In the genomic region with DNA sequence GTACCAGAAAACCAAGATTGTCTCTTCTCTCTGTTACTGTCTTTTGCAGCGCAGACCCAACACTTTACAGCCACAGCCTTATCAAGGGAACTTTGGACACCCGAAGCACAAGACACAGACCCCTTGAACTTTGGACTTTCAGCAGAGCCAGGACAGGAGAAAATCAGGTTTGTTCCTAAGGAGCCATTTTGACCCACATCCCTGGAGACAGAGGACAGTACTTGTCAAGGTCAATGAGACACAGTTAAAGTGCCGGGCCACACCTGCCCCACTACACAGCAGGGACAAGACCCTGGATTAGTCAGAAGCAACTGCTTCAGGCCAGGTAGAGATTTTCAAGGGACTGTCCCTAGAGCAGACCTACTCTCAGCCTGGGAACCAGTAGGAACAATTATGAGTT, we compare ENCODE assay signal across 14 mouse cellular contexts. TPM values are rescaled to one million over a fixed set of nuclear protein-coding genes. Genes with fewer than 3 reads are reported as not detected.
A peak's percentile ranks its signal among the peaks of the same experiment; 100 is the strongest.
DNase-seq lines count a peak whose midpoint lies in the region; ATAC-seq and TF ChIP-seq lines count a peak whose summit lies in the region.
"Had no signal": no experiment of that assay in that cellular context is flagged by ENCODE, and none has a peak within 500 bp of the region (broad histone marks: within the 10 kb centered on the region; RNA-seq: fewer than 3 reads in every experiment).

No protein-coding gene starts in this region.

- 41% methylated on average over 3 of the region's 3 CpGs for WGBS in kidney, adult 2 months
- WGBS in kidney, embryonic 16.5 days, result 81% methylated on average over 3 of the region's 3 CpGs
- WGBS in liver, embryonic 16.5 days (ENCODE audit: insufficient replicate concordance), result 51% methylated on average over 3 of the region's 3 CpGs

- H3K27ac ChIP-seq in gastrocnemius, adult 2 months, result peak overlapping the region; percentile 76
- peak overlapping the region; percentile 63 for H3K27ac ChIP-seq in kidney, adult 2 months (ENCODE audit: insufficient read depth, low read depth, low read length)
- no peak overlapping the region for H3K27ac ChIP-seq in kidney, embryonic 16.5 days (ENCODE audit: low read length)
- H3K27ac ChIP-seq in liver, embryonic 16.5 days (ENCODE audit: low read length), result no peak overlapping the region
- H3K27ac ChIP-seq: embryonic facial prominence, embryonic 13.5 days; forebrain, embryonic 10.5 days; limb, embryonic 15.5 days had no signal

- DNase-seq in gastrocnemius, adult 2 months, result no peak
- no peak for DNase-seq in gastrocnemius, postnatal 36 days
- DNase-seq in kidney, adult 2 months, result peak; percentile 65
- DNase-seq in ES-CJ7 (ENCODE audit: low read depth, low spot score), result peak; percentile 38
- no peak for DNase-seq in adrenal gland, postnatal 25 days
- no peak for DNase-seq in layer of hippocampus, postnatal 10 days (ENCODE audit: low spot score in 2 of 2)
- DNase-seq: adrenal gland, adult 8-10 months; cerebellum, postnatal 25 days; thymus, adult 18-20 months had no signal

- H3K4me3 ChIP-seq in gastrocnemius, adult 2 months, result peak overlapping the region; percentile 46
- no peak overlapping the region for H3K4me3 ChIP-seq in kidney, adult 2 months (ENCODE audit: insufficient read depth, low read depth, low read length)
- H3K4me3 ChIP-seq in kidney, embryonic 16.5 days (ENCODE audit: low read length), result no peak overlapping the region
- no peak overlapping the region for H3K4me3 ChIP-seq in liver, embryonic 16.5 days (ENCODE audit: low read depth, low read length)
- H3K4me3 ChIP-seq: embryonic facial prominence, embryonic 13.5 days; forebrain, embryonic 10.5 days; limb, embryonic 15.5 days had no signal

- H3K9ac ChIP-seq in kidney, embryonic 16.5 days (replicated peaks; ENCODE audit: low read length), result no peak overlapping the region; the same call in 1 of the 2 replicates
- peak overlapping the region; percentile 7; the same call in 1 of the 2 replicates for H3K9ac ChIP-seq in liver, embryonic 16.5 days (ENCODE audit: low read depth, low read length)
- H3K9ac ChIP-seq: embryonic facial prominence, embryonic 13.5 days; limb, embryonic 15.5 days had no signal

- H3K27me3 ChIP-seq in kidney, adult 2 months (replicated peaks; ENCODE audit: control insufficient read depth, insufficient read depth, low read length), result no peaks in the 10 kb centered on the region
- H3K27me3 ChIP-seq in kidney, embryonic 16.5 days (ENCODE audit: insufficient read depth, low read length), result no peaks in the 10 kb centered on the region
- no peaks in the 10 kb centered on the region for H3K27me3 ChIP-seq in liver, embryonic 16.5 days (ENCODE audit: control insufficient read depth, insufficient read depth, low read depth, low read length)
- H3K27me3 ChIP-seq: embryonic facial prominence, embryonic 13.5 days; limb, embryonic 15.5 days had no signal

- H3K4me1 ChIP-seq in kidney, adult 2 months (ENCODE audit: control insufficient read depth, insufficient read depth, low read length), result peaks cover 55% of the 10 kb centered on the region
- peaks cover 69% of the 10 kb centered on the region for H3K4me1 ChIP-seq in kidney, embryonic 16.5 days (ENCODE audit: insufficient read depth, low read length)
- peaks cover 60% of the 10 kb centered on the region for H3K4me1 ChIP-seq in liver, embryonic 16.5 days (ENCODE audit: control insufficient read depth, low read depth, low read length)

- no peaks in the 10 kb centered on the region for H3K9me3 ChIP-seq in kidney, embryonic 16.5 days (ENCODE audit: low read length)
- no peaks in the 10 kb centered on the region for H3K9me3 ChIP-seq in liver, embryonic 16.5 days (replicated peaks; ENCODE audit: control insufficient read depth, low read length)
- H3K9me3 ChIP-seq: embryonic facial prominence, embryonic 13.5 days; forebrain, embryonic 10.5 days; limb, embryonic 15.5 days had no signal

- TF ChIP-seq CTCF in gastrocnemius, adult 2 months (IDR thresholded peaks at IDR 0.05), result no peak
- no peak for TF ChIP-seq CTCF in kidney, adult 2 months (conservative IDR thresholded peaks at IDR 0.05; ENCODE audit: insufficient read depth, insufficient read length, low read depth, low read length)

- no peak for TF ChIP-seq POLR2A in kidney, adult 2 months (IDR thresholded peaks at IDR 0.05; ENCODE audit: low read depth, low read length)

- H3K36me3 ChIP-seq in kidney, adult 2 months (ENCODE audit: control insufficient read depth, insufficient read depth, low read length), result no peaks in the 10 kb centered on the region; the same call in 1 of the 2 replicates
- no peaks in the 10 kb centered on the region for H3K36me3 ChIP-seq in kidney, embryonic 16.5 days (ENCODE audit: insufficient read depth, low read length)
- H3K36me3 ChIP-seq in liver, embryonic 16.5 days (ENCODE audit: control insufficient read depth, insufficient read depth), result peaks cover 7% of the 10 kb centered on the region; the same call in 1 of the 2 replicates
- H3K36me3 ChIP-seq: embryonic facial prominence, embryonic 13.5 days; limb, embryonic 15.5 days had no signal

- intact Hi-C loops in gastrocnemius, adult 2 months (cut with DNase I), result no loop called here
- intact Hi-C loops in gastrocnemius, postnatal 36 days (cut with DNase I), result no loop called here

- no peak for ATAC-seq in kidney, embryonic 16.5 days (ENCODE audit: low FRiP score, low TSS enrichment)
- ATAC-seq in liver, embryonic 16.5 days (ENCODE audit: low read depth), result no peak

- H3K4me2 ChIP-seq in kidney, embryonic 16.5 days (replicated peaks; ENCODE audit: low read depth, low read length), result no peak overlapping the region
- no peak overlapping the region for H3K4me2 ChIP-seq in liver, embryonic 16.5 days (ENCODE audit: low read depth, low read length)
- H3K4me2 ChIP-seq: embryonic facial prominence, embryonic 13.5 days; limb, embryonic 15.5 days had no signal

RNA-seq across cellular contexts. Expression of gene Nfe2l2, which starts 7.2 kb away (rescaled TPM):
- total RNA-seq in gastrocnemius, adult 2 months (2021), result 10 to 100 TPM; 32.9 to 41.0 TPM
- total RNA-seq in gastrocnemius, postnatal 36 days (2021), result 10 to 100 TPM; 33.2 to 40.3 TPM
- polyA plus RNA-seq in kidney, adult 2 months (2012; rRNA removed), result 58.0 and 59.5 TPM in 2 replicates
- 87.7 and 90.7 TPM in 2 replicates for polyA plus RNA-seq in kidney, embryonic 16.5 days (2015; fragmentation: Nextera tagmentation; extraction: Ambion mirVana)
- polyA plus RNA-seq in liver, embryonic 16.5 days (2015; fragmentation: Nextera tagmentation; extraction: Ambion mirVana), result 41.3 and 41.4 TPM in 2 replicates
- 106 TPM in 2 replicates for total RNA-seq in adrenal gland, postnatal 25 days (2021)
- total RNA-seq in layer of hippocampus, postnatal 10 days (2021), result 10 to 100 TPM in 1 of 2 experiments, 1 to 10 TPM in 1; 9.9 to 10.4 TPM

RNA-seq across cellular contexts. Expression of gene Hnrnpa3, which starts 38.2 kb away (rescaled TPM):
- total RNA-seq in gastrocnemius, adult 2 months (2021), result 100 to 1,000 TPM; 123 to 144 TPM
- total RNA-seq in gastrocnemius, postnatal 36 days (2021), result 100 to 1,000 TPM in 1 of 2 experiments, 10 to 100 TPM in 1; 96.6 to 134 TPM
- polyA plus RNA-seq in kidney, adult 2 months (2012; rRNA removed), result 16.2 and 34.0 TPM in 2 replicates
- 281 and 293 TPM in 2 replicates for polyA plus RNA-seq in kidney, embryonic 16.5 days (2015; fragmentation: Nextera tagmentation; extraction: Ambion mirVana)
- 94.3 and 105 TPM in 2 replicates for polyA plus RNA-seq in liver, embryonic 16.5 days (2015; fragmentation: Nextera tagmentation; extraction: Ambion mirVana)
- total RNA-seq in adrenal gland, postnatal 25 days (2021), result 426 and 454 TPM in 2 replicates
- total RNA-seq in layer of hippocampus, postnatal 10 days (2021), result 100 to 1,000 TPM; 380 to 423 TPM

Comparison
In these comparisons a context has a peak if more than half of its experiments do, and no peak if none do; other contexts are left out.
1. H3K27ac ChIP-seq: peak in gastrocnemius, adult 2 months (single experiment) and kidney, adult 2 months (single experiment); none in kidney, embryonic 16.5 days (single experiment) and liver, embryonic 16.5 days (single experiment).
2. DNase-seq: peak in kidney, adult 2 months (single experiment) and ES-CJ7 (single experiment); none in gastrocnemius, adult 2 months (single experiment), gastrocnemius, postnatal 36 days (0 of 2), adrenal gland, postnatal 25 days (single experiment) and layer of hippocampus, postnatal 10 days (0 of 2).